Mouse (Mus musculus) intestine, embryonic 16.5 days (tissue): ENCODE measurements around the gene Fabp1. TPM values are rescaled to one million over a fixed set of nuclear protein-coding genes. Genes with fewer than 3 reads are reported as not detected.
A peak's percentile ranks its signal among the peaks of the same experiment; 100 is the strongest.

ENCODE experiments used
- ATAC-seq: fragments of 200-750 bp; cut with Nextera tagmentation; 2 replicates; pipeline ENCODE4 v1.8.0; 2017; ENCODE audit warnings: moderate TSS enrichment, moderate library complexity
- H3K27ac ChIP-seq: fragments of 300-500 bp; sonication (generic); 2 replicates; pipeline ENCODE4 v1.5.1; 2014; ENCODE audit warnings: mild to moderate bottlenecking, low read length
- H3K27me3 ChIP-seq: fragments of 300-500 bp; sonication (generic); replicated peaks from 2 replicates; pipeline ENCODE4 v1.6.1; 2014; ENCODE audit warnings: low read length, control low read depth, mixed read lengths; ENCODE audit not compliant: control insufficient read depth, insufficient read depth
- H3K36me3 ChIP-seq: fragments of 300-500 bp; sonication (generic); 2 replicates; pipeline ENCODE4 v1.6.1; 2014; ENCODE audit warnings: low read length, control low read depth; ENCODE audit not compliant: control insufficient read depth, insufficient read depth
- H3K4me1 ChIP-seq: fragments of 300-500 bp; sonication (generic); 2 replicates; pipeline ENCODE4 v1.6.1; 2014; ENCODE audit warnings: low read length, control low read depth, mixed read lengths; ENCODE audit not compliant: control insufficient read depth, insufficient read depth
- H3K4me2 ChIP-seq: fragments of 300-500 bp; sonication (generic); 2 replicates; pipeline ENCODE4 v1.6.1; 2014; ENCODE audit warnings: low read depth, low read length, control low read depth
- H3K4me3 ChIP-seq: fragments of 300-500 bp; sonication (generic); 2 replicates; pipeline ENCODE4 v1.5.1; 2014; ENCODE audit warnings: mild to moderate bottlenecking, low read length
- H3K9ac ChIP-seq: fragments of 300-500 bp; sonication (generic); 2 replicates; pipeline ENCODE4 v1.6.1; 2014; ENCODE audit warnings: low read depth, low read length
- H3K9me3 ChIP-seq: fragments of 300-500 bp; sonication (generic); 2 replicates; pipeline ENCODE4 v1.6.1; 2016; ENCODE audit warnings: low read length, control low read depth; ENCODE audit not compliant: control insufficient read depth
- WGBS: fragments of 180-500 bp; shearing (Covaris S2); extraction: QIAGEN DNeasy Blood & Tissue Kit; methylation state at CpG from one replicate; pipeline ENCODE4 v1.1.7; 2014; 5-methylcytosine and 5-hydroxymethylcytosine counted together
- polyA plus RNA-seq: library from polyadenylated mRNA; unstranded; fragments of >200 nt; fragmentation: Nextera tagmentation; extraction: Ambion mirVana; gene quantifications from 2 replicates; pipeline ENCODE4 v1.2.1, GENCODE M21; 2015

Fabp1 gene
- polyA plus RNA-seq, 1 experiment from 2014 or later: 4,478 TPM

DNA sequence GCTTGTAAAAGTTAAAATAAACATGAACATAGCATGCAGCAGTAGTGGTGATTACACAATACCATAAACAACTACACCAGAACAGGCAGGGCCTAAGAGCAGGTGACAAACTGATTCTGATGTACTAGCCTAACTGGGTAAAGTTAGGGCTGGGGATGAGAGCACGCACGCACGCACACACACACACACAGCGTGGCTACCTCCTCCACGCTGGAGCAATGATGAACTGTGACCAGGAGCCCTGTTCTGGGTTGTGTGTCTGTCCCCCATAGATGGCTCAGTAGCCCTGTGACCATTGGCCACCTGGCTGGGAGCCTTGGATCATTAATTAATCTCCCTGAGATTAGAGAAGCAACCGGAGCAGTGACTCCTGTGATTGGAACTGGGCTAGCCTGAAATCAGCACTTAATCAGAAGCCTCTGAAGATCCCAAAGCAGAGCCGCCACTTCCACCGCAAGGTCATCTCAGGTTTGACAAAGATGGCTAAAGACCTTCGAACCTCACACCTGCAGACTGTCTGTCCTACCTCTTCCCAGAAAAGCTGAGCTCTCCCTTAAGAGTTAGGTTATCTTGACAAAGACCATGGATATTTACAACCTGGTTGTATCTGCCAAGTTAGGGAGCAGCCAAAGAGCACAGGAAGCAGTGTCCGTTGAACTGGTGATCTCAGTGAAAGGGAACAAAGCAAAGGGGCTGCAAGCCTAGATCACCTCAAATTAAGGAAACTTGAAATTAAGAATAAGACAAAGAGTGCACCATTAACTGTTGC, 26.6 kb upstream of the Fabp1 start:
- Histone ChIP-seq H3K4me2 (no peak overlapping the region), H3K27me3 (no peaks in the 10 kb centered on the region), H3K9me3 (no peaks in the 10 kb centered on the region), H3K36me3 (no peaks in the 10 kb centered on the region), H3K27ac (no peak overlapping the region), H3K4me1 (no peaks in the 10 kb centered on the region), H3K4me3 (no peak overlapping the region), H3K9ac (no peak overlapping the region)
- WGBS: 77% methylated on average over 10 of the region's 10 CpGs
- no peak for ATAC-seq

- Histone ChIP-seq H3K4me2 (no peak overlapping the region), H3K36me3 (no peaks in the 10 kb centered on the region), H3K9ac (no peak overlapping the region), H3K4me3 (no peak overlapping the region), H3K27ac (no peak overlapping the region), H3K4me1 (no peaks in the 10 kb centered on the region), H3K9me3 (no peaks in the 10 kb centered on the region), H3K27me3 (no peaks in the 10 kb centered on the region)
- 80% methylated on average over 1 of the region's 1 CpGs for WGBS
- ATAC-seq: peak; percentile 75
Measured at GRCm38 (mm10) chr6:71180596-71180995, 19.0 kb upstream of the Fabp1 start.

GRCm38 (mm10) chr6:71184941-71185604, 14.6 kb upstream of the Fabp1 start:
- peak; percentile 85 for ATAC-seq
- Histone ChIP-seq H3K36me3 (no peaks in the 10 kb centered on the region), H3K27me3 (no peaks in the 10 kb centered on the region), H3K4me1 (no peaks in the 10 kb centered on the region), H3K4me3 (no peak overlapping the region), H3K4me2 (no peak overlapping the region), H3K9ac (no peak overlapping the region), H3K9me3 (no peaks in the 10 kb centered on the region), H3K27ac (0 out of 2 replicates have a peak overlapping the region, but pooled peaks have one; percentile 18)
- 53% methylated on average over 7 of the region's 7 CpGs for whole genome bisulfite sequencing

DNA sequence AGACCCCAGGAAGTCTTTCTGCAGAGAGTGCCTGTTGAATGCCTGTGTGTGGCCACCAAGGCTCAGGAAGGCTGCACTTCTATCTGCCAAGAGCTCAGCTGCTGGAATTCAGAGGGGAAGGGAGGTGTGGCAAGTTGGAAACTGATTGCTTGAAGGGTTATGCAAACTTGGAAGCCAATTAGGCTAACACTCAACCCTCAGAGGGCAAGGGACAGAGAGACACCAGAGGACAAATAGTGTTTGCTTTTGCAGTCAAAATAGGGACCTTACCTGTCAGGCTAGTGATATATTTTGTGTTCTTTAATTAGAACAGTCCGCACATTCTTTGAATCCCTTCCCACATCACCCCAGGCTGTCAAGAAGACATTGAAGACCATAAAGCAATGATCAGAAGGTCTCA, 10.0 kb upstream of the Fabp1 start:
- H3K27ac ChIP-seq: no peak overlapping the region
- no peak overlapping the region for H3K4me2 ChIP-seq
- 35% methylated on average over 1 of the region's 1 CpGs for WGBS
- H3K4me3 ChIP-seq: no peak overlapping the region
- ATAC-seq: no peak
- H3K27me3 ChIP-seq: no peaks in the 10 kb centered on the region
- no peaks in the 10 kb centered on the region for H3K9me3 ChIP-seq
- H3K9ac ChIP-seq: no peak overlapping the region
- no peaks in the 10 kb centered on the region for H3K4me1 ChIP-seq
- no peaks in the 10 kb centered on the region for H3K36me3 ChIP-seq

GRCm38 (mm10) chr6:71190501-71190900, 9.1 kb upstream of the Fabp1 start:
- WGBS: 80% methylated on average over 2 of the region's 2 CpGs
- Histone ChIP-seq H3K4me2 (no peak overlapping the region), H3K9me3 (no peaks in the 10 kb centered on the region), H3K4me1 (no peaks in the 10 kb centered on the region), H3K36me3 (no peaks in the 10 kb centered on the region), H3K4me3 (no peak overlapping the region), H3K27me3 (no peaks in the 10 kb centered on the region), H3K9ac (no peak overlapping the region), H3K27ac (no peak overlapping the region)
- ATAC-seq: no peak

- Histone ChIP-seq H3K4me1 (no peaks in the 10 kb centered on the region), H3K9ac (no peak overlapping the region), H3K27ac (no peak overlapping the region), H3K27me3 (no peaks in the 10 kb centered on the region), H3K36me3 (no peaks in the 10 kb centered on the region), H3K4me3 (no peak overlapping the region), H3K4me2 (no peak overlapping the region), H3K9me3 (no peaks in the 10 kb centered on the region)
- WGBS: 83% methylated on average over 6 of the region's 6 CpGs
- ATAC-seq: no peak
Measured at GRCm38 (mm10) chr6:71193151-71193740, 6.4 kb upstream of the Fabp1 start.

DNA sequence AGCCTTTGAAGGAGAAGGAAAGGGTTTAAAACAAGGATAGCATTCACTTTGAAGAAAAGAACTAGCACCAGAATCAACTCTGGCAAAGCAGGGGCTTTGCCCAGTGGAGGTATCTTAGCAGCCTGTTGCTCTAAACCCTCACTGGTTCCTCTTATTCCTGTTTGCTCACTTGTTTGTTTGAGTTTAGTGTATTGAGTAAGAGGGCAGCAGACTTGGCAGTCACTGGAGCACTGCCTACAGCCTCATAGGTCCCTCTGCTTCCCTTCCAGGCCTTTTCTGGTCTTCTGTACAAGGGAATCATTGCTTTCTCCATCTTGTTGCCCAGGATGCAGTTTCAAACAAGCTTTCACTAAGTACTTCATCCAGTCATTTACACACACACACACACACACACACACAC, 3.5 kb upstream of the Fabp1 start:
- H3K4me2 ChIP-seq: no peak overlapping the region
- H3K27me3 ChIP-seq: no peaks in the 10 kb centered on the region
- H3K4me1 ChIP-seq: no peaks in the 10 kb centered on the region
- H3K4me3 ChIP-seq: no peak overlapping the region
- H3K9ac ChIP-seq: no peak overlapping the region
- ATAC-seq: no peak
- H3K36me3 ChIP-seq: no peaks in the 10 kb centered on the region
- H3K9me3 ChIP-seq: no peaks in the 10 kb centered on the region
- no peak overlapping the region for H3K27ac ChIP-seq

DNA sequence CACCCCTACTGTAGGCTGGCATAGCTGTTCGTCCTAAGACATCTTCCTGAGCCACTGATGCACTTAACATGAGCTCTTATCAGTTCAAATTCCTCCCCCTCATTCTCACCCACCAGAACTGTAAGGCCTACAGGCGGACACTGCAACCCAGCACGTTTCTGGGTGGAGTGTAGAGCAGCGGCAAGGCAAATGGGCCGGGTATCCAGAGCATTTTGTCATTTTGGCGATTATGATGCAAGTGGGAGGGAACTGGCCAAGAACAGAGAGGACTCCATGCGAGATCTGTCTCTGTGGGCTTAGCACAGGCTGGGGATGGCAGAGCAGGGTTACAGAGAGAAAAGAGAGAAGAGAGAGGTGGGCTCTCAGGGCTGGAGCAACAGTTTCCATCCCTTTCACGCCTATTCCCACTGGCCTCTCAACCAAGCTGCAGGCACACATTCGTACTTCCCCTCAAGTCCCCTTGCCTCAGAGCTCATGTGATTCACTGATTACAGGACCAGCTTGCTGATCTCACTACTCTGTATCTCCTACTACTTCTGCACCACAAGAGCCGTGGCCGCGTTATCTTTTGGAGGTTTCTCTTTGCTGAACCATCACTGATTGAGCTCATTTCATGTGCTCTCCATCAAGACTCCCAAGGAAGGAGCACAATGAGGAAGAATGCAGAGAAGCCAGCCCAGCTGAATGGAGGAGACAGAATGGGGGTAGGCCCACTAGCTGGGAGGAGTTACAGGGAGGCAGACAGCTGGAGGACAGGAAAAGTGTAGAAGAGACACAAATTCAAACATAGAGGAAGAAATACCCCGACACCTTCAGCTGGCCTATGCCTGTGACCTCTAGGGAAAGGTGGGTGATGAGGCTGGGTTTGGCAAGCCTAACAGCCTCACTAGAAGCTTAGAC, 1.7 kb upstream of the Fabp1 start:
- Histone ChIP-seq H3K27me3 (no peaks in the 10 kb centered on the region), H3K9ac (no peak overlapping the region), H3K4me1 (no peaks in the 10 kb centered on the region), H3K4me3 (no peak overlapping the region), H3K4me2 (no peak overlapping the region), H3K27ac (peak overlapping the region; percentile 57), H3K36me3 (no peaks in the 10 kb centered on the region), H3K9me3 (no peaks in the 10 kb centered on the region)
- 75% methylated on average over 13 of the region's 13 CpGs for WGBS
- peak; percentile 43 for ATAC-seq

DNA sequence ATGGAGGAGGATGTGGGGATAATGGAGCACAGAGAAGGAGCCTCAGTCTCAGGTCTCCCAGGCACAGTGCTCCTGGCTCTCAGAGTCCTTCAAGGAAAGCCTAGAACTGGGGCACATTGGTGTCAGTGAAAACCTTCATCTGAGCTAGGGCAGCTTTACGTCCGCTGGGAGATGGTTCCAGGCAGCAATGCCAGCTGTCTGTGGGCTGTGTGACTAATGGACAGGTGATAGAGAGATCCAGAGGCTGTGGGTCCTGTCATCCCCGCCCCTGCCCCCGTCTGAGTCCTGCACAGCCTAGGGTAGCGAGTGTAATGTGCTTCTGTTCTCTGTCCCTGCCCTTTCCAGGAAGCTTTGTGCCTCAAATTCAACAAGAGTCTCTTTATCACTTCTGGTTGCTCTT, 2.3 kb downstream of the Fabp1 start:
- 52% methylated on average over 5 of the region's 5 CpGs for WGBS
- peak overlapping the region; percentile 47 for H3K9ac ChIP-seq

More for the DNA sequence above, 2.3 kb downstream of the Fabp1 start:
- H3K9me3 ChIP-seq: no peaks in the 10 kb centered on the region
- H3K27me3 ChIP-seq: no peaks in the 10 kb centered on the region
- H3K4me3 ChIP-seq: peak overlapping the region; percentile 35
- peak overlapping the region; percentile 36 for H3K27ac ChIP-seq
- H3K4me2 ChIP-seq: peak overlapping the region; percentile 23
- 0 out of 2 replicates have a peak, but pooled peaks have one; percentile 3 for ATAC-seq
- H3K4me1 ChIP-seq: no peaks in the 10 kb centered on the region
- no peaks in the 10 kb centered on the region for H3K36me3 ChIP-seq
